Mouse (Mus musculus) B cell, adult 67 days (primary cell): ENCODE data around the gene Cd22. TPM values are rescaled to one million over a fixed set of nuclear protein-coding genes. Genes with fewer than 3 reads are reported as not detected.

Experiments
- total RNA-seq, 2 experiments: library from RNA; stranded (reverse); gene quantifications; 4 replicates each; pipeline ENCODE4 v1.2.4; 2023

The Cd22 gene
- 1,000 to 10,000 TPM; 1,236 to 1,328 TPM for total RNA-seq

DNA sequence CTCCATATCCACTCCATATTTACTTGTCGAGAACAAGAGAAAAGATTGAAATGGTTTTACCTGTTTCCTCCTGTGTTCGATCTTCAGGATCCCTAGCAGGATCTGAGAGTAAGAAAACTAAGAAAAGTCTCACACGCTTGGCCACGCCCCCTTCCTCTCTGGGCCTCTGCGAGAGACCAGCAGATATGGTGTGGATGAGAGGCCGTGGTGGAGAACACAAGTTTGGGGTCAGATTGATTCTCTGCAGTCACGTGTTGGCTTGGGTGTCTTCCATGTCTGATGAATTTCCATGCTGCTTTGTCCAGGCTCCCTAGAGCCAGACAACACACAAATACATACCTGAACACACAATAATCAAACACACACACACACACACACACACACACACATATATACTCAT is at the start of gene Cd22:
Cd22 (minus strand) TSS at position 167 of the 400 bp plus-strand sequence.

DNA sequence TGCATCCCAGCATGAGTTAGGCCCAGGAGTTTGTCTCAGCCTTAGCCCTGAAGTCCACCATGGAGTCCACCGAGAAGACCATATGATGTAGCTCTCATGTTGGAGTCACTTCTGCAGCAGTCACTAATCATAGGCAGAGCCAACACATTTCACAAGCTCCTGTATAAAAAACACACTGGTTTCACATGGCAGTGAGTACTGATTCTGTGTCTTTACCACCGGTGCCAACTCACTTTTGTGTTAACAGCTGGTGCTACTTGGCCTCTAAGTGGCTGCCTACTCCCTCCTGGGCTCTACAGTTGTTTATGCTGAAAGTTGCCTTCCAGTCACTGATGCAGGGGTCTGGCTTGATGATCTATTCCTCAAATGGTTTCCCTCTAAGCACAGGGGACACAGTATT is 44.4 kb upstream of the Cd22 start, which contains the start of gene Hamp2:
Hamp2 (minus strand) TSS at position 101 of the 400 bp plus-strand sequence.

DNA sequence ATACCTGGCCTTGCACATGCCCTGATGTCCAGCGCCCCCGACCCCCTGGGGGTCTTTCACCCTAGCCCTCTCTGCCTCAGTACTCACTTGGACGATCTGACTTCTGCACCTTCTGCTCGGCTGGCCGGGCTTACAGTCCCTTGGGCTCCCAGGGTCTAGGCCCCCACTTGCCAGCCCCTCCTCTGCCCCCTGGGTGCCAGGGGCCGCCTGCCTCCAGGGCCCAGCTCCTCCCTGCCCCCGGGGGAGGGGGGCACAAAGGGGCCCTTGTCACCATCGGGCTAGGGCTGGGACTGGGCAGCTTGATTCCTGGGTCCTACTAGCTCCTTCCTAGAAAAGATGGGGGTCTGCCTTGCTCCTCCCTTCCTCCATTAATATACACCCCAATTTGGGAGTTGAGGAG is 34.6 kb upstream of the Cd22 start, which contains the start of gene Mag:
Mag (minus strand) TSS at position 142 of the 400 bp plus-strand sequence.

DNA sequence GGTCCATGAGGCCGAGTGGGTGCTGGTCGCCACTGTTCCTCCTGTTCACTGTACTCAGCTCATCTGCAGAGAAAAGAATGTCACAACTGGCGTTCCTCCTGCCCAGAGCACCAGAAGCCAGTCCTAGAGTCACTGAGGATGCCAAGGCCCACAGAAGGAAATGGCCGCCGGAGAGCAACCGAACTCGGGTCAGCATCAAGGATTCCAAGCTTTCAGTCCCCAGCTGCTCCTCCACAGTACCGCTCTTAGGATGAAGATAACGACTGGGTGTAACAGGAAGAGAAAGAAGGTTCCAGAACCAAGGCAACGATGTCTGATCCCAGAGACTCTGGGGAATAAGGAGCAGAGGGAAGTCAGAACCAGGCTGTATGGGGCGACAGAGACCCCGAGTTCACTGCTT is 18.7 kb downstream of the Cd22 start, which contains the start of gene Ffar1:
Ffar1 (minus strand) TSS at position 101 of the 400 bp plus-strand sequence.

DNA sequence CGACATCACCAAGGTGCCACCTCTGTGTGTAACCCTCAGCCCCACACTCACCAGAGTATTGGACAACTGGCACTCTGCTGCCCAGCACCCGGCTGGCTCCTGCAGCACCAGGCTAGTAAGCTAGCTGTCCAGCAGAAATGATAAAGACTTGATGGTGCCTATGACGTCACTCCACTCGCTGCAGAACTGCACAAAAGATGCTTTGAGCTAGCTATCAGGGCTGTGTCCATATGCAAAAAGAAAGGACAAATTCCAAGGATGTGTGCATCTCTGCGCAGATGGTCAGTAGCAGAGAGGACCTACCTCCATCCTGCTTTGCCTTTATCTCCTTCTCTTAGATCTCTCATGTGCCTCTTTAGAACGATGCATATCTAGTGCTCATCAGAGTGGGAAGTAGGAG is 24.1 kb downstream of the Cd22 start, which contains the start of gene Ffar3:
Ffar3 (minus strand) TSS at position 101 of the 400 bp plus-strand sequence.

DNA sequence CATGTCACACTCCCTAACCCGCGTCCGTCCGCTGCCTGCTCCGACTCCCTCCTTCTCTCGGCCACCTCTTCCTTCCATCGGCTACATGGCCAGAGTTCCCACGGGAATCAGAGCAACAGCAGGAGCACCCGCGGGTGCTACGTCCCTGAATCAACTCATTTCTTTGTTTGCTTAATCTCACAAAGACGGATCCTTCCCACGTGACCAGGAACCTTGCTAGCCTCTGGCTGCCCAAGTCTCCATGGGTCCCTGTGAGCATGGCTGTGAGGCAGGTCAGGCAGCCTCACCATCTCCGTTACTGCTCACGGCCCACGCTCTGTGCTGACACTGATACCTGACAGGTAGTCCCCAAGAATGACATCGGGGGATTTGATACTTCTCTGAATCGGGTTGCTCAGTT is 56.5 kb downstream of the Cd22 start, which contains the start of gene Ffar2:
Ffar2 (minus strand) TSS at position 101 of the 400 bp plus-strand sequence.

Other genes starting within 250 kb of the Cd22 start
- gene Etv2, start 244.5 kb downstream of the Cd22 start, total RNA-seq = not detected
- 100 to 1,000 TPM in 1 of 2 experiments, 10 to 100 TPM in 1; 96.7 to 103 TPM for gene Rbm42, start 230.0 kb downstream of the Cd22 start, total RNA-seq
- gene Haus5, start 215.3 kb downstream of the Cd22 start, total RNA-seq = 10 to 100 TPM; 59.7 to 71.7 TPM
- not detected for gene Pmis2, start 208.7 kb downstream of the Cd22 start, total RNA-seq
- gene 2200002J24Rik, start 181.4 kb downstream of the Cd22 start, total RNA-seq = not detected
- under 1 TPM; 0.29 to 0.59 TPM for gene Atp4a, start 168.1 kb downstream of the Cd22 start, total RNA-seq
- gene Tmem147, start 150.8 kb downstream of the Cd22 start, total RNA-seq = 10 to 100 TPM; 46.8 to 50.0 TPM
- not detected for gene Gapdhs, start 136.7 kb downstream of the Cd22 start, total RNA-seq
- gene Sbsn, start 128.9 kb downstream of the Cd22 start, total RNA-seq = 1 to 10 TPM; 3.8 to 5.0 TPM
- gene Dmkn, start 116.6 kb downstream of the Cd22 start, total RNA-seq = not detected
- gene Krtdap, start 92.4 kb downstream of the Cd22 start, total RNA-seq = not detected
- 10 to 100 TPM; 15.2 to 19.0 TPM for gene Ffar2, start 56.6 kb downstream of the Cd22 start, total RNA-seq
- gene Ffar3, start 24.2 kb downstream of the Cd22 start, total RNA-seq = 1 to 10 TPM; 2.2 to 3.7 TPM
- gene Ffar1, start 18.8 kb downstream of the Cd22 start, total RNA-seq = 10 to 100 TPM; 34.4 to 43.8 TPM
- gene Mag, start 34.5 kb upstream of the Cd22 start, total RNA-seq = not detected
- gene Hamp2, start 44.3 kb upstream of the Cd22 start, total RNA-seq = not detected
- gene Hamp, start 63.7 kb upstream of the Cd22 start, total RNA-seq = not detected
- 100 to 1,000 TPM; 145 to 165 TPM for gene Usf2, start 76.5 kb upstream of the Cd22 start, total RNA-seq
- gene Lsr, start 93.1 kb upstream of the Cd22 start, total RNA-seq = 1 to 10 TPM; 1.1 to 1.2 TPM
- not detected for gene Fam187b, start 93.4 kb upstream of the Cd22 start, total RNA-seq
- 100 to 1,000 TPM; 134 to 151 TPM for gene Fxyd5, start 162.1 kb upstream of the Cd22 start, total RNA-seq
- not detected for gene Fxyd7, start 171.1 kb upstream of the Cd22 start, total RNA-seq
- not detected for gene Fxyd1, start 176.9 kb upstream of the Cd22 start, total RNA-seq
- gene Lgi4, start 179.0 kb upstream of the Cd22 start, total RNA-seq = not detected
- not detected for gene Fxyd3, start 196.4 kb upstream of the Cd22 start, total RNA-seq
- not detected for gene Hpn, start 234.9 kb upstream of the Cd22 start, total RNA-seq
- gene Scn1b, start 246.7 kb upstream of the Cd22 start, total RNA-seq = under 1 TPM; 0.35 to 0.92 TPM